Mouse (Mus musculus) urinary bladder, postnatal 14 days (tissue): Measurements from ENCODE around the gene Lima1.
"Not testable (repeated sequence)": the region's sequence is repeated elsewhere in the genome, so short reads cannot be mapped to it uniquely, and the experiment has no call there.

ENCODE experiments used
- DNase-seq: peaks from one replicate; pipeline ENCODE4 v3.0.0; 2021; ENCODE audit warnings: low spot score

Gene Lima1

GRCm38 (mm10) chr15:99834681-99835080 is 40.6 kb downstream of the Lima1 start:
- DNase-seq, result no peak

GRCm38 (mm10) chr15:99833648-99834454 is 41.4 kb downstream of the Lima1 start:
- DNase-seq, result no peak

GRCm38 (mm10) chr15:99831535-99831934 is 43.7 kb downstream of the Lima1 start:
- no peak for DNase-seq

- DNase-seq, result no peak
Measured at GRCm38 (mm10) chr15:99828061-99828460, 47.2 kb downstream of the Lima1 start.

GRCm38 (mm10) chr15:99826210-99826888 is 48.9 kb downstream of the Lima1 start:
- DNase-seq, result no peak

GRCm38 (mm10) chr15:99825211-99825610 is 50.0 kb downstream of the Lima1 start:
- no peak for DNase-seq

- DNase-seq, result no peak
Measured at GRCm38 (mm10) chr15:99823322-99823898, 51.8 kb downstream of the Lima1 start.

GRCm38 (mm10) chr15:99822501-99822900 is 52.8 kb downstream of the Lima1 start:
- not testable (repeated sequence) for DNase-seq

- DNase-seq, result peak; percentile 75
Measured at GRCm38 (mm10) chr15:99819621-99820279, 55.5 kb downstream of the Lima1 start.

- DNase-seq, result no peak
Measured at GRCm38 (mm10) chr15:99819109-99819440, 56.2 kb downstream of the Lima1 start.

- peak; percentile 47 for DNase-seq
Measured at GRCm38 (mm10) chr15:99818321-99819108, 56.7 kb downstream of the Lima1 start.

GRCm38 (mm10) chr15:99817343-99818235 is 57.7 kb downstream of the Lima1 start:
- peak; percentile 53 for DNase-seq

- no peak for DNase-seq
Measured at GRCm38 (mm10) chr15:99815999-99816398, 59.3 kb downstream of the Lima1 start.

GRCm38 (mm10) chr15:99814554-99815260 is 60.5 kb downstream of the Lima1 start:
- DNase-seq, result peak; percentile 52

- no peak for DNase-seq
Measured at GRCm38 (mm10) chr15:99813639-99814038, 61.6 kb downstream of the Lima1 start.

GRCm38 (mm10) chr15:99812097-99812496 is 63.2 kb downstream of the Lima1 start:
- no peak for DNase-seq

- DNase-seq, result no peak
Measured at GRCm38 (mm10) chr15:99807776-99808735, 67.2 kb downstream of the Lima1 start.

- DNase-seq, result no peak
Measured at GRCm38 (mm10) chr15:99806171-99806570, 69.1 kb downstream of the Lima1 start.

GRCm38 (mm10) chr15:99805673-99806072 is 69.6 kb downstream of the Lima1 start:
- no peak for DNase-seq
